Mouse (Mus musculus) heart, embryonic 14.5 days (tissue): ENCODE measurements around the gene Gas6. TPM values are rescaled to one million over a fixed set of nuclear protein-coding genes. Genes with fewer than 3 reads are reported as not detected.

Experiments
- ATAC-seq: fragments of 200-750 bp; cut with Nextera tagmentation; 2 replicates; pipeline ENCODE4 v1.8.0; 2017; ENCODE audit warnings: low read depth, moderate TSS enrichment; ENCODE audit not compliant: insufficient number of reproducible peaks, insufficient read depth, low FRiP score
- H3K27ac ChIP-seq, 2 experiments: fragments of 200-500 bp in 1 of 2; fragments of 300-500 bp in 1 of 2; sonication (generic) in 1 of 2; replicated peaks in 1 of 2; 2 replicates each; pipeline ENCODE4 v1.5.1; 2012 to 2014; ENCODE audit warnings: low read depth in 2 of 2, low read length in 2 of 2, control low read depth in 1 of 2, mild to moderate bottlenecking in 1 of 2, mixed read lengths in 1 of 2; ENCODE audit not compliant: control insufficient read depth in 1 of 2, insufficient read depth in 1 of 2
- H3K27me3 ChIP-seq: fragments of 300-500 bp; sonication (generic); 2 replicates; pipeline ENCODE4 v1.6.1; 2014; ENCODE audit warnings: mild to moderate bottlenecking, low read length, control low read depth; ENCODE audit not compliant: control insufficient read depth, insufficient read depth
- H3K36me3 ChIP-seq: fragments of 300-500 bp; sonication (generic); 2 replicates; pipeline ENCODE4 v1.6.1; 2014; ENCODE audit warnings: mild to moderate bottlenecking, control low read depth, low read length, mixed read lengths; ENCODE audit not compliant: control insufficient read depth, insufficient read depth
- H3K4me1 ChIP-seq, 2 experiments: fragments of 200-500 bp in 1 of 2; fragments of 300-500 bp in 1 of 2; sonication (generic) in 1 of 2; 2 replicates each; pipeline ENCODE4 v1.6.1; 2012 to 2014; ENCODE audit warnings: low read length in 2 of 2, control low read depth in 1 of 2, mixed read lengths in 1 of 2; ENCODE audit not compliant: control insufficient read depth in 2 of 2, insufficient read depth in 2 of 2
- H3K4me2 ChIP-seq: fragments of 300-500 bp; sonication (generic); 2 replicates; pipeline ENCODE4 v1.6.1; 2014; ENCODE audit warnings: mild to moderate bottlenecking, low read length
- H3K4me3 ChIP-seq, 2 experiments: fragments of 200-500 bp in 1 of 2; fragments of 300-500 bp in 1 of 2; sonication (generic) in 1 of 2; 2 replicates each; pipeline ENCODE4 v1.5.1; 2012 to 2014; ENCODE audit warnings: low read length in 2 of 2, mild to moderate bottlenecking in 2 of 2, control low read depth in 1 of 2, low read depth in 1 of 2, moderate library complexity in 1 of 2; ENCODE audit not compliant: control insufficient read depth in 1 of 2, insufficient read depth in 1 of 2
- H3K9ac ChIP-seq: fragments of 300-500 bp; sonication (generic); 2 replicates; pipeline ENCODE4 v1.6.1; 2014; ENCODE audit warnings: mild to moderate bottlenecking, low read length
- H3K9me3 ChIP-seq: fragments of 300-500 bp; sonication (generic); 2 replicates; pipeline ENCODE4 v1.6.1; 2016; ENCODE audit warnings: low read length, control low read depth; ENCODE audit not compliant: control insufficient read depth
- WGBS: fragments of 180-500 bp; shearing (Covaris S2); extraction: QIAGEN DNeasy Blood & Tissue Kit; methylation state at CpG from one replicate; pipeline ENCODE4 v1.1.7; 2014; 5-methylcytosine and 5-hydroxymethylcytosine counted together
- polyA plus RNA-seq: library from polyadenylated mRNA; unstranded; fragments of >200 nt; fragmentation: Nextera tagmentation; extraction: Ambion mirVana; gene quantifications from 2 replicates; pipeline ENCODE4 v1.2.1, GENCODE M21; 2014

The Gas6 gene
- polyA plus RNA-seq, 1 experiment from 2014 or later = 123 TPM

GRCm38 (mm10) chr8:13459431-13459830, 34.9 kb downstream of the Gas6 start:
- no peaks in the 10 kb centered on the region for H3K9me3 ChIP-seq
- H3K4me3 ChIP-seq = no peak overlapping the region
- no peak for ATAC-seq
- H3K4me1 ChIP-seq = peaks cover 0 to 2% of the 10 kb centered on the region in 2 experiments; a peak in 1 of 4 replicates
- WGBS = 85% methylated on average over 4 of the region's 4 CpGs
- no peak overlapping the region for H3K9ac ChIP-seq
- H3K36me3 ChIP-seq = peaks cover 10% of the 10 kb centered on the region; the same call in 1 of the 2 replicates
- H3K27ac ChIP-seq = no peak overlapping the region
- no peak overlapping the region for H3K4me2 ChIP-seq
- no peaks in the 10 kb centered on the region; the same call in 1 of the 2 replicates for H3K27me3 ChIP-seq

- no peaks in the 10 kb centered on the region; the same call in 1 of the 2 replicates for H3K27me3 ChIP-seq
Measured at GRCm38 (mm10) chr8:13455295-13455694, 39.0 kb downstream of the Gas6 start.

GRCm38 (mm10) chr8:13454341-13455113, 39.8 kb downstream of the Gas6 start:
- no peak overlapping the region for H3K4me3 ChIP-seq
- H3K27ac ChIP-seq = no peak overlapping the region
- H3K9ac ChIP-seq = no peak overlapping the region
- no peaks in the 10 kb centered on the region for H3K4me1 ChIP-seq
- no peak for ATAC-seq
- no peaks in the 10 kb centered on the region for H3K9me3 ChIP-seq
- H3K36me3 ChIP-seq = no peaks in the 10 kb centered on the region
- 70% methylated on average over 8 of the region's 8 CpGs for WGBS
- H3K27me3 ChIP-seq = no peaks in the 10 kb centered on the region; the same call in 1 of the 2 replicates
- H3K4me2 ChIP-seq = no peak overlapping the region

More at GRCm38 (mm10) chr8:13455295-13455694, 39.0 kb downstream of the Gas6 start:
- H3K4me2 ChIP-seq = no peak overlapping the region
- no peak overlapping the region for H3K4me3 ChIP-seq
- no peak overlapping the region for H3K9ac ChIP-seq
- no peaks in the 10 kb centered on the region for H3K9me3 ChIP-seq
- 33% methylated on average over 2 of the region's 2 CpGs for WGBS
- H3K4me1 ChIP-seq = no peaks in the 10 kb centered on the region
- no peaks in the 10 kb centered on the region for H3K36me3 ChIP-seq
- H3K27ac ChIP-seq = no peak overlapping the region
- ATAC-seq = no peak

GRCm38 (mm10) chr8:13451747-13452277, 42.5 kb downstream of the Gas6 start:
- H3K9me3 ChIP-seq = no peaks in the 10 kb centered on the region
- no peaks in the 10 kb centered on the region for H3K4me1 ChIP-seq
- H3K4me2 ChIP-seq = no peak overlapping the region
- no peak overlapping the region for H3K27ac ChIP-seq
- H3K36me3 ChIP-seq = no peaks in the 10 kb centered on the region
- ATAC-seq = no peak
- 58% methylated on average over 6 of the region's 6 CpGs for WGBS
- H3K9ac ChIP-seq = no peak overlapping the region
- H3K27me3 ChIP-seq = no peaks in the 10 kb centered on the region
- H3K4me3 ChIP-seq = no peak overlapping the region

GRCm38 (mm10) chr8:13448145-13448544, 46.1 kb downstream of the Gas6 start:
- H3K9ac ChIP-seq = no peak overlapping the region
- ATAC-seq = peak; percentile 24; the same call in 1 of the 2 replicates
- 42% methylated on average over 4 of the region's 4 CpGs for WGBS
- no peaks in the 10 kb centered on the region for H3K9me3 ChIP-seq
- H3K36me3 ChIP-seq = no peaks in the 10 kb centered on the region
- H3K27ac ChIP-seq = no peak overlapping the region
- no peak overlapping the region for H3K4me3 ChIP-seq
- H3K4me2 ChIP-seq = no peak overlapping the region
- H3K27me3 ChIP-seq = no peaks in the 10 kb centered on the region
- no peaks in the 10 kb centered on the region for H3K4me1 ChIP-seq

- no peaks in the 10 kb centered on the region for H3K9me3 ChIP-seq
- H3K4me3 ChIP-seq = no peak overlapping the region
- H3K27ac ChIP-seq = no peak overlapping the region
- no peaks in the 10 kb centered on the region for H3K4me1 ChIP-seq
- no peak overlapping the region for H3K9ac ChIP-seq
- H3K36me3 ChIP-seq = no peaks in the 10 kb centered on the region
- H3K27me3 ChIP-seq = no peaks in the 10 kb centered on the region
- no peak overlapping the region for H3K4me2 ChIP-seq
- ATAC-seq = no peak
- 83% methylated on average over 6 of the region's 6 CpGs for WGBS
Measured at GRCm38 (mm10) chr8:13446456-13446855, 47.8 kb downstream of the Gas6 start.

- no peaks in the 10 kb centered on the region for H3K4me1 ChIP-seq
- H3K36me3 ChIP-seq = no peaks in the 10 kb centered on the region
- H3K27me3 ChIP-seq = peaks cover 4% of the 10 kb centered on the region; the same call in 1 of the 2 replicates
- 71% methylated on average over 2 of the region's 2 CpGs for WGBS
- ATAC-seq = no peak
- no peak overlapping the region for H3K9ac ChIP-seq
- no peaks in the 10 kb centered on the region for H3K9me3 ChIP-seq
- H3K27ac ChIP-seq = no peak overlapping the region
- no peak overlapping the region for H3K4me2 ChIP-seq
- no peak overlapping the region for H3K4me3 ChIP-seq
Measured at GRCm38 (mm10) chr8:13442152-13442551, 52.1 kb downstream of the Gas6 start.
